ENCODE assay signal across 35 mouse cellular contexts in genomic region chr9:86817673-86818072, GRCm38 (mm10).
"Had no signal": no experiment of that assay in that cellular context is flagged by ENCODE, and none has a peak within 500 bp of the region (broad histone marks: within the 10 kb centered on the region; RNA-seq: fewer than 3 reads in every experiment).

No protein-coding gene starts in this region.

- H3K4me3 ChIP-seq: heart, embryonic 10.5 days; heart, embryonic 12.5 days; heart, embryonic 13.5 days; heart, embryonic 15.5 days; hindbrain, embryonic 10.5 days; hindbrain, embryonic 12.5 days; hindbrain, embryonic 13.5 days; hindbrain, embryonic 15.5 days; intestine, embryonic 15.5 days; kidney, embryonic 15.5 days; layer of hippocampus, adult 2 months; left cerebral cortex, adult 2 months had no signal

- H3K4me2 ChIP-seq: heart, embryonic 11.5 days; heart, embryonic 12.5 days; heart, embryonic 13.5 days; heart, embryonic 15.5 days; hindbrain, embryonic 12.5 days; hindbrain, embryonic 13.5 days; hindbrain, embryonic 14.5 days; hindbrain, embryonic 15.5 days; intestine, embryonic 15.5 days; kidney, embryonic 15.5 days had no signal

- H3K9ac ChIP-seq: heart, embryonic 12.5 days; heart, embryonic 13.5 days; heart, embryonic 15.5 days; hindbrain, embryonic 12.5 days; hindbrain, embryonic 13.5 days; hindbrain, embryonic 14.5 days; hindbrain, embryonic 15.5 days; intestine, embryonic 15.5 days; kidney, embryonic 15.5 days had no signal

- H3K27me3 ChIP-seq: heart, embryonic 12.5 days; heart, embryonic 13.5 days; heart, embryonic 15.5 days; hindbrain, embryonic 12.5 days; hindbrain, embryonic 13.5 days; hindbrain, embryonic 15.5 days; intestine, embryonic 15.5 days; kidney, embryonic 15.5 days had no signal

- H3K9me3 ChIP-seq: heart, embryonic 10.5 days; heart, embryonic 12.5 days; heart, embryonic 13.5 days; heart, embryonic 15.5 days; hindbrain, embryonic 10.5 days; hindbrain, embryonic 12.5 days; hindbrain, embryonic 13.5 days; hindbrain, embryonic 15.5 days; intestine, embryonic 15.5 days; kidney, embryonic 15.5 days had no signal

- DNase-seq: heart, postnatal 10 days; heart, postnatal 14 days; heart, postnatal 4 days; kidney, adult 11 months; kidney, adult 18-20 months; kidney, adult 2 months; kidney, adult 8-10 months; kidney, adult 9 months; kidney, postnatal 10 days; kidney, postnatal 14 days; kidney, postnatal 25 days; kidney, postnatal 36 days; kidney, postnatal 4 days; layer of hippocampus, adult 9-11 months; layer of hippocampus, postnatal 36 days had no signal

- H3K36me3 ChIP-seq: heart, embryonic 10.5 days; hindbrain, embryonic 10.5 days; hindbrain, embryonic 12.5 days; intestine, embryonic 15.5 days; kidney, embryonic 15.5 days had no signal

- H3K27ac ChIP-seq: heart, embryonic 10.5 days; heart, embryonic 13.5 days; heart, embryonic 15.5 days; hindbrain, embryonic 10.5 days; hindbrain, embryonic 12.5 days; hindbrain, embryonic 13.5 days; hindbrain, embryonic 14.5 days; hindbrain, embryonic 15.5 days; hindbrain, postnatal 0 days; intestine, embryonic 15.5 days; kidney, embryonic 15.5 days; kidney, postnatal 0 days; layer of hippocampus, adult 2 months; left cerebral cortex, adult 2 months had no signal

- ATAC-seq: hindbrain, embryonic 16.5 days; hindbrain, postnatal 0 days; inflammation-experienced regulatory T-cells, adult 6 months; intestine, embryonic 15.5 days; intestine, embryonic 16.5 days; intestine, postnatal 0 days had no signal

- H3K4me1 ChIP-seq: heart, embryonic 10.5 days; heart, embryonic 12.5 days; heart, embryonic 13.5 days; heart, embryonic 15.5 days; hindbrain, embryonic 12.5 days; hindbrain, embryonic 13.5 days; hindbrain, embryonic 15.5 days; intestine, embryonic 15.5 days; kidney, embryonic 15.5 days had no signal
